Mouse (Mus musculus): ENCODE data around the gene Gcn1l1.
"Not testable (repeated sequence)": the region's sequence is repeated elsewhere in the genome, so short reads cannot be mapped to it uniquely, and the experiment has no call there.

Gene Gcn1l1

GRCm38 (mm10) chr5:115564737-115565393 lies at the start of gene Gcn1l1:
Gene Gcn1l1 (plus strand): TSS chr5:115565254.
- no peak for DNase-seq (ENCODE audit: extremely low read depth, low read depth, low spot score)

DNA sequence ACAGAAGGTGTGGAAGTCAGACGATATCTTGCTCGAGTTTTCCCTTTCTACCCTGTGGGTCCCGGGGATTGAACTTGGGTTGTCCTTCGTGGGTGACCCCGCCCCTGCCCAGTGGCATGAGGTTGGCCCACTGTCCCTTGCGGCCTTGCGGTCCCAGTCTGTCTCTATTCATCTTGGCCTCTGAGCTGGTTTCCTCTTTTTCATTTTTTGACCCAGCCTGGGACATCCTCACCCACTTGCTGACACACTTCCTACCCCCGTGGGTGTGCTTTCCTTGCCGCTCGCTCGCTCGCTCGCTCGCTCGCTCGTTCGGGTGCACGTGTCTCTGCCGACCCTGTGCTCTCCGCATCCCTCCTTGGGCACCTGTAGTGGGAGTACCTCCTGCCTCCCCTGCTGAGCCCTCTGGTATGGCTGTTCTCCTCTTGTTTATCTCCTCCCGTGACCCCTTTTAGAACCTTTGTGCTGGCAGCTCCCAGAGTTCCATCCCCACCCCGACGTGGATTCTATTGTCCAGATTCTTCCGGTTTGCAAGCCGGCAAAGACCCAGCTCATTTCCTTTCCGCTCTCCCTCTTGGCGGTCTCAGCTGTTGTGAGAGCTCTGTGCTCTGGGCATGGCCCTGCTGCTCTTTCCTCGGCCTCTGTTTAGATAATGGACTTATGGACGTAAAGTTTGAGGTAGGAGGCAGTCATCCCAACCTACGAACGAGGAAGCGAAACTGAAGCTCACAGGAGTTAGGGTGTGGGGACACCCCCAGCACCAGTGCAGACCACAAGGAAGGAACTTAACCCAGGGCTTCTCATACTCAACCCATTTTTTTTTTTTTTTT lies 48.8 kb upstream of the Gcn1l1 start:
- no peak for DNase-seq (ENCODE audit: extremely low read depth, low read depth, low spot score)

DNA sequence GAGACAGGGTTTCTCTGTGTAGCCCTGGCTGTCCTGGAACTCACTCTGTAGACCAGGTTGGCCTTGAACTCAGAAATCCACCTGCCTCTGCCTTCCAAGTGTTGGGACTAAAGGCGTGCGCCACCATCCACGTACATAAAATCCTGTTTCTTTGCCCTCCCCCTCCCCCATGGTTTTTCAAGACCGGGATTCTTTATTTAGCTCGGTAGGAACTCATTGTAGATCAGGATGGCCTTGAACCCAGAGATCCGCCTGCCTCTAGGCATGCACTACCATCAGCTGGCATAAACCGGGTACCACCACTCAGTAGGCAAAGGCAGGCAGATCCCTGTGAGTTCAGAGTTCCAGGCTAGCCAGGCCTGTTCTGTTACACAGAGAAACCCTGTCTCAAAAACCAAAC lies 48.1 kb upstream of the Gcn1l1 start:
- no peak for DNase-seq (ENCODE audit: extremely low read depth, low read depth, low spot score)

GRCm38 (mm10) chr5:115517501-115517900 lies 47.6 kb upstream of the Gcn1l1 start:
- DNase-seq (ENCODE audit: extremely low read depth, low read depth, low spot score), result no peak

DNA sequence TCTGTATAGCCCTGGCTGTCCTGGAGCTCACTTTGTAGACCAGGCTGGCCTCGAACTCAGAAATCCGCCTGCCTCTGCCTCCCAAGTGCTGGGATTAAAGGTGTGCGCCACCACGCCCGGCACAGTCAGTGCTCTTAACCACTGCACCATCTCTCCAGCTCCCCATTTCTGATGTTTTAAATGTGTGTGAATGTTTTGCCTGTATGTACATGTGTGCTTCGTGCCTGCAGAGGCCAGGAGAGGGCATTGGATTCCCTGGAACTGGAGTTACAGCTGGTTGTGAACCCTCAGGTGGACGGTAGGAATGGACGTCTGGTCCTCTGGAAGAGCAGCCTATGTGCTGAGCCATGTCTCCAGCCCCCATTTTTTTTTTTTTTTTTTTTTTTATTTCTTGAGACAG lies 46.8 kb upstream of the Gcn1l1 start:
- not testable (repeated sequence) for DNase-seq (ENCODE audit: extremely low read depth, low read depth, low spot score)

- no peak for DNase-seq (ENCODE audit: extremely low read depth, low read depth, low spot score)
Measured at GRCm38 (mm10) chr5:115520325-115520869, 44.7 kb upstream of the Gcn1l1 start.

DNA sequence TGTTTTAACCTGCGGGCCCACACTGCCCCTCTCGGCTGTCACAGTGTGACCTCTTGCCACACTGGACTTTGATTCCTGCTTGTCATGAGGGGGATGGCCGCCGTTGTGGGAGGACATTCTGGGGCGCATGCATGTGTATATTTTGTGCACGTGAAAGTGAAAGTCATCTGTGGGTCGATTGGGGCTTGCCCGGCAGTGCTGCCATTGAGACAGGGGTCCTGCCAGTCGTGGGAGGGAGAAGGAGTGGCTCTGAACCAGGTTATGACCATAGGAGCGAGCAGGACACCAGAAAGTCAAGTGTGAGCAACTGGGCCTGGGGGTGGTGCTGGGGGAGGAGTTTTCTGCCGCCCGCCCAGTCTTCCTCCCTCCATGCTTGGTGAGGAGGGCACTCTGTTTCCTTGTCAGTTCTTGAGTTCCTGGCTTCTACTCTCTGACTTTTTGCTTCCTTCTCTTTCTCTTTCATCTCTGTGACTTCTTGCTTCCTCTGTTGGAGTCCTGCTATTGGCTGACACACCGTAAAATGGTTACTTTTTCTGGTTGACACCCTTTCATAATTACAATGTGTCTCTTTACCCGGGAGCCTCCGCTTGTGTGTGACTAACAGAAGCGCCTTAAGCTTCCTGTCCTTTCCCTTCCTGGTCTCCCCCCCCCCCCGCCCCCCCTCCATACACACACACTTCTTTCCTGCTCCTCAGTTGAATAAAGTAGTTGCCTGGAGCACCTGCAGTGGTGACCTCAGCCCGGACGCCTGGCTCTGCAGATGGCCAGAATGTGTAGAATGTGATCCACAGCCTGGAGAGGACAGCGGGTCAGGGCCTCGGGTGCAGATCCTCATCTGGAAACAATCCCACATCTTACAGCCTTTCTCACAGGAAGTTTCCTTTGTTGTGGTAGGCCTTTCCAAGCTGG lies 43.2 kb upstream of the Gcn1l1 start:
- DNase-seq (ENCODE audit: extremely low read depth, low read depth, low spot score), result no peak

GRCm38 (mm10) chr5:115522531-115522930 lies 42.5 kb upstream of the Gcn1l1 start:
- no peak for DNase-seq (ENCODE audit: extremely low read depth, low read depth, low spot score)

DNA sequence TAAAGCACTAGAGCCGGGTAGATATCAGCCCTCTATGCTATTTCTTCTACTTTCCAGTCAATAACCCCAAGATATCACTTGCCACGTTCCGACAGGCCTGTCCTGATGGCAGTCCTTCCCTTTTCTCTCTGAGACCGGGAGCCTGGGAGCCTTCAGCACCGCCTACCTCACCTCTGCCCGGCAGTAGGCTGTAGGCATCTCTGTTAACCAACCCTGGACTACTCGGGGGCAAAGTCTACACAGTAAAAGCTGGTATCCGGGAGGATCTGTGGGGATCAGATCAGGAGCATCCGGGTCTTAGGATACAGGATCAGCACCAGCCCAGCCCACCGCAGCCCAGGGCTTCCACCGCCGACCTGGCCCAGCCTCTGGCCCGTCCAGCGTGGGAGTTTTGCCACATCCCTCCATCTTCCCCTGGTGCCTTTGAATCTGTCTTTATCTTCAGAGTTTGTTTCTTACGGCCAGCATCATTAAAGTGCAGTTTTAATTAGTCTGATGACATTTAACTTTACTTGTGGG lies 42.0 kb upstream of the Gcn1l1 start:
- DNase-seq (ENCODE audit: extremely low read depth, low read depth, low spot score), result no peak

- DNase-seq (ENCODE audit: extremely low read depth, low read depth, low spot score), result no peak
Measured at GRCm38 (mm10) chr5:115523971-115524370, 41.1 kb upstream of the Gcn1l1 start.

GRCm38 (mm10) chr5:115524471-115524870 lies 40.6 kb upstream of the Gcn1l1 start:
- DNase-seq (ENCODE audit: extremely low read depth, low read depth, low spot score), result no peak

- no peak for DNase-seq (ENCODE audit: extremely low read depth, low read depth, low spot score)
Measured at GRCm38 (mm10) chr5:115525416-115525815, 39.6 kb upstream of the Gcn1l1 start.

- DNase-seq (ENCODE audit: extremely low read depth, low read depth, low spot score), result no peak
Measured at GRCm38 (mm10) chr5:115525943-115526342, 39.1 kb upstream of the Gcn1l1 start.

GRCm38 (mm10) chr5:115526456-115527202 lies 38.4 kb upstream of the Gcn1l1 start:
- no peak for DNase-seq (ENCODE audit: extremely low read depth, low read depth, low spot score)

GRCm38 (mm10) chr5:115528128-115528527 lies 36.9 kb upstream of the Gcn1l1 start:
- DNase-seq (ENCODE audit: extremely low read depth, low read depth, low spot score), result no peak

- no peak for DNase-seq (ENCODE audit: extremely low read depth, low read depth, low spot score)
Measured at GRCm38 (mm10) chr5:115529364-115529741, 35.7 kb upstream of the Gcn1l1 start.

- no peak for DNase-seq (ENCODE audit: extremely low read depth, low read depth, low spot score)
Measured at GRCm38 (mm10) chr5:115529742-115530446, 35.2 kb upstream of the Gcn1l1 start.

- no peak for DNase-seq (ENCODE audit: extremely low read depth, low read depth, low spot score)
Measured at GRCm38 (mm10) chr5:115530447-115530809, 34.6 kb upstream of the Gcn1l1 start.

DNA sequence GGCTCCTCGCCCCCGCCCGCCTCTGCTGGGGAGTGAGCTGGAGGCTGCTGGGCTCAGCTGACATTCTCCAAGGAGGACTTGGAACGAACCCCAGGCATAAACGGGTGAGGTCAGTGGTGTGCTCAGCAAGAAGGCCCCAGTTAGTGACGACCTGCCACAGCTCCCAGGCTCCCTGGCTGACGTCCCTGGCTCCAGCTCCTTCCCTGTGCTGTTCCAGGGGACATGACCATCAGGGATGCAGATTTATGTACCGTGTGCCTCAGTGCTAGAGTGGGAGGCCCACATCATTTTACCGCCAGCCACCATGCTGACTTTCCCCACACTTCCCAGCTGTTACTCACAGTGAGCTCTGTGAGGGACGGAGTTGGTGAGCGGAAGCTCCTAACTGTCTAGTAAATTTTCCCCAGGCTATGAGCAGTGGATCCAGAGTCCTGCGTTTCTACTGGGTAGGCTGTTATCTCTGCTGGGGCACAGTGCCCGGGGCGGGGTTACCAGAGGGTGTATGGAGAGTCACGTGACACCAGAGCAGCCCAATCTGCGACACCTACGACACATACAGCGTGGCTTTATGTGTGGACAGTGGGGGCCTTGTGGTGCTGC lies 33.3 kb upstream of the Gcn1l1 start:
- DNase-seq (ENCODE audit: extremely low read depth, low read depth, low spot score), result no peak

All from fat pad, adult 2 months (tissue).